Mouse (Mus musculus): ENCODE measurements around the gene Adamtsl1.

The Adamtsl1 gene

DNA sequence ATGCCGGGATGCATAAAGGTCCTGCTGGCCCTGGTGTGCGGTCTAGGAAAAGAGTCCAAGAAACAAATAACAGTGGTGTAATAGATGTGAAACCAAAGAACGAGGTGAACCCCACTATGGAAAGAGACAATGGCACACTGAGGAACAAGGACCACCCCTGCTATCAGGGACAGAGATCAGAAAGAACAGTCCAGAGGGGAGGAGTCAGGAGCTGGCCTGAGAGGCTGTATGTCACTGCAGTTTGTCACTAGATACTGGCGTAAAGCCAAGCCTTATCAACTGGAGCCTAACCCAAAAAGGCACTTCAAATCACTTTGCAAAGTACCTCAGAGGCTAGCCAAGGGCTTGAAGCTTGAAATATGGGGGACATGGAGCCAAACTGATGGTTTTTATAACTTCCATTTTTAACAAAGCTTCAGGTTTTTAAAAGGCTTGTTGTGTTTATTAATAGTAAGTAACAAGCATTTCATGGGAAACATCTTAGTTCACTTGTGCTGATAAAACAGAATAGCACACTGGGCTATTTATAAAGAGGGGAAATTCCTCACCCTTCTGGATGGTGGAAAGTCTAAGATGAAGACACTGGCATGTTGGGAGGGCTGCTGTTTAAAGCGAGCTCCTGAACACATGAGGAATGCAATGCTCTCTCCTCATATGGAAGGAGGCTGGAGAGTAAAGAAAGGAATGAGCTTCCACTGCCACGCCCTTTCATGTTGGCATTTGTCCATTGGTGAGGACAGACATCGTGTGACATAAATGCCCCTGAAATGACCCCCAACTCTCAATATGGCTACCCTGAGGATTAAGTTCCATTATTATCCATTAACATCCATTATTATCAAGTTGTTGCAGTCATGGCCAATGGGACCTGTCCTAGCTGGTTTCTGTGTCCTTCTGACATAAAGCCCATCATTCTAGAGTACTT is 797.1 kb downstream of the Adamtsl1 start:
- DNase-seq (ENCODE audit: low spot score in 2 of 2): no peak

DNA sequence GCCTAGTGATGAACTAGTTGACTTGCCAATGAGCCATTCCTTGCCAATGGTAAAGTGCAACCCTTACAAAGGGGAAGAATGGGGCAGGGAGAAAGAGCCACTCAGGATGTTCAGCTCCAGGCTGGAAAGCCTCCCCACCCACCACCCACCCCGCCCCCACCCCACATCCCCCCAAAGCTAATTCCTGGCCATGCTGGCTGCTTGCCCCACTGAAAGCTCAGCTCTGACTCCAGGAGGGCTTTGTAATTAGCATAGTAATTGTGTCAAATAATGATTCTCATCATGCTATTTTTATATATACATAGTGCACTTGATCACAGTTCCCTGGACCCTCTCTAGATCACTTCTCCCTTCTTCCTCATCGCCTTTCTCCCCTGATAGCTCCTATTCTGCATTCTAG is 798.4 kb downstream of the Adamtsl1 start:
- DNase-seq (ENCODE audit: low spot score in 2 of 2): no peak

DNA sequence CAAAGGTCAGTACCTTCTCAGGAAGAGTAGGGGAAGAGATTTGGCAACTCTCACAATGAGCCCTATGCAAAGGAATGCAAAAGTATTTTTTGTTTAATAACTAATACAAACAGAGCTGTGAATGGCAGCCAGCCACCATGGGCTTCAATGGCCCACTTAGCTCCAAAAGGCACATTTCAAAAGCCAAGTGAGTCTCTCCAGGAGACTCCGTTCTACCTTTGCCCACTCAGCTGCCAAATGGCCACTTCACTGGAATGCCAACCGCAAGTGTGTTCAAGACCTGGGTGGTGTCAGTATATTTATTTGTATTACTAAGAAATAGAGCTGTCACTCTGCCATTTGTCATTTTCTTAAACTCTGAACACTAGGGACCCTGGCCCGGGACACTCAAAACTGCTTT is 800.5 kb downstream of the Adamtsl1 start:
- no peak for DNase-seq (ENCODE audit: low spot score in 2 of 2)

DNA sequence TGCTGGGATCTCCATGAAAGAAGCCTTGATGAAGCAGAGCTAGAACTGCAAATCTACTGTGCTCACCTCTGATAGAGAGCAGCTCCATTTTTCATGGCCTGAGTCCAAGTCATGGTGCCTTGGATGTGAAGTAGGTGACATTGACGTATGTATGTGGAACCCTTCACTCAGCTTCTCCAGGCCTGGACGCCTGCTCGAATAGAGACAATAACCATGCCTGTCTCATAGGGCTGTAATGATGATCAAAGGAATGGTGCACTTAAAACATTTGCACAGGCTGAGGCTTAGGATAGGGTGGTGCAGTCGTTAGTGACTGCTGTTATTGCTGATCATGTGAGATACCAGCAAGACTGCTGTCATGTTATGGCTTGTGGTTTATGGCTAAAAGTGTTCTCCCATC is 801.1 kb downstream of the Adamtsl1 start:
- no peak for DNase-seq (ENCODE audit: low spot score in 2 of 2)

DNA sequence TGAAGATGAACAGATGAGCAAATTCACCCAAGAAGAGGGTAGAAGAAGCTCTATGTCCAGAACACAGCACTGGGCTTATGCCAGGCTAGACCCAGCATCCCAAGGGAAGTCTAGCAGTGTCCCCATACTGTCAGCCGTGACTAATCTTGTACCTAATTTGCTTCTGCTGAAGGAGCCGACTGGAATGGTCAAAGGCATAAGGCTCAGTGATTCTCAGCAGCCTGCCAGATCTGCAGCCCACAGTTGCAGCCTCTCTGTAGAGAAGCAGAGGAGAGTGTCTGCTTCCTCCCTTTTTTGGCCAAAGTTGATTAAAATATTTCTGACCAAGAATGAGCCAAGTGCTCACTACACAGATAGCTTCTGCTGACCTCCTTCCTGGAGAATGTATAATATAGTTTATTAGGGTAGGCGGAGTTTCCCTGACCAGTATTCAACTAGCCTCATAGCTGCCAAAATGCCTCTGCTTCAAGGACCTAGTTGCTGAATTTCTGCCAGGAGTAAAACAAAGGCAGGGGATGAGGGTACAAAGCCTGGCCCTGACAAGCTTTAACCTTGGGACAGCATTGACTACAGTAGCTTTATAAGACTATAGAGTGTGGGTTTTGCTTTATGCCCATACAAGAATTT is 804.1 kb downstream of the Adamtsl1 start:
- DNase-seq (ENCODE audit: low spot score in 2 of 2): no peak

DNA sequence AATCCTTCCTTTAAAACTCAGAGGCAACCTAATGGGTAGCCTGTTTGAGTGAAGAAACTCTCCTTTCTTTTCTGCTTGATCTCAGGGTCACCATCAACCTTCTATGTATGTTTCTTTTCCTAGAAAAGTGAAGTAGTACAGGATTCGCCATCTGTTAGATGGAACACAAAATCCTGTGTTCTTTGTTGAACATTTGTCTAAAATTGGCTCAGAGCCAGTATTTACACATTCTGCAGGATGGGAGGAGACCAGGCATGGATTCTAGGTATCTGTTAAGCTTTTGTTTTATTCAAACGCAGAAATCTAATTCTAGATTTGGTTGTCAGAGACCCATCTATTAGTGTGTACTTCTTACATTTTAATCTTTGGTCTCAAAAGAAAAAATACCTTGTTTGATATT is 811.4 kb downstream of the Adamtsl1 start:
- no peak for DNase-seq (ENCODE audit: low spot score in 2 of 2)

DNA sequence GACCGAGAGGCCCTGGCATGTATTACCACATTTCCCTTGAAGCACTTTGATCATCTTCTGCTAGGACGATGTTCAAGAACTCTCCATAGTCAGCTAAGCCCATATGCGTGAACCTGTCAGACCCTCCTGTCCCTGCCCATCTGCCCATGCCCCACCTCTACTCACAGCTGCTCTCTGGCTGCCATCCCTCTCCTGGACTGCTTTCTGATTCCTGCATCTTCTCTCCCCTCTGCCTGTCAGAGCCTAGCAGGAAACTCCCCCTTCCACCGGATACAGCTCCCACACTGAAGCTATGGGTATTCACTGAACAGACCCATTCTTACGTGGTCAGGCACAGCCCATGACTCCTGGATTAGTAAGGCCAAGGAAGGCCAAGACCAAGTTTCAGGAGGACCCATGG is 812.0 kb downstream of the Adamtsl1 start:
- no peak for DNase-seq (ENCODE audit: low spot score in 2 of 2)

DNA sequence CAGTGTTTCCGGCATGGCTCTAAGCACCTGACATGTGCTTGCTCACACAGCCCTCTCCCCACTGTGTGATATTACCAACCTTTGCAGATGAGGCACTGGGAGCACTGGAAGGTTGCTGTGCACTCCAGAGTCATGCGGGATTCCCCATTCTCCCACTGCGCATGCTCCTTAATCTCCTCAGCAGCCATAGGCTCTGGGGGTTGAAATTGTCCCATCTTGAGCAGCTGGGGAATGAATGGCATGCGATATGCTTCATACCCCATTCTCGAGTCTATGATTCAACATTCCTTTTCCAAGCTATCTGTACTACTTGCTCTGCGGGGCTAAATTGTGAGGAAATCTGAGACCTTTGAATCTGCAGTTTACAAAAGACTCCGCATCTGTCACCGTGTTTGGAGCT is 812.7 kb downstream of the Adamtsl1 start:
- DNase-seq (ENCODE audit: low spot score in 2 of 2): no peak

DNA sequence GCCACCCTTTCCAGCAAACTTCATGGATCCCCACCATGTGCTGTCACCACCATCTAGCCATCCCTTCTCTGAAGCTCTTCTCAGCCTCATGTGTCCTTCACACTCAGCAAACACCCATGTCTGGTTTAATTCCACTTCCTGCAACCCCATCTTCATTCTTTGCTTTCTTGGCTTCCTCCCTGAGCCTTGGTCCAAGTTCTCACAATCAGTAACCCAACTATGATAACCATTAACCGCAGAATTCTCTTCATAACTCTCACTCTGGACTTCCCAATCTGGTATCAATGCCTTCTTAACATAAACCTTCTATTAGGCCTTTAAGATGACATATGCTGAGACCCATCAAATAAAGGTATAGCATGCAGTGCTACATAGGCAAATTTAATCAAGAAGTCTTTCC is 815.5 kb downstream of the Adamtsl1 start:
- no peak for DNase-seq (ENCODE audit: low spot score in 2 of 2)

DNA sequence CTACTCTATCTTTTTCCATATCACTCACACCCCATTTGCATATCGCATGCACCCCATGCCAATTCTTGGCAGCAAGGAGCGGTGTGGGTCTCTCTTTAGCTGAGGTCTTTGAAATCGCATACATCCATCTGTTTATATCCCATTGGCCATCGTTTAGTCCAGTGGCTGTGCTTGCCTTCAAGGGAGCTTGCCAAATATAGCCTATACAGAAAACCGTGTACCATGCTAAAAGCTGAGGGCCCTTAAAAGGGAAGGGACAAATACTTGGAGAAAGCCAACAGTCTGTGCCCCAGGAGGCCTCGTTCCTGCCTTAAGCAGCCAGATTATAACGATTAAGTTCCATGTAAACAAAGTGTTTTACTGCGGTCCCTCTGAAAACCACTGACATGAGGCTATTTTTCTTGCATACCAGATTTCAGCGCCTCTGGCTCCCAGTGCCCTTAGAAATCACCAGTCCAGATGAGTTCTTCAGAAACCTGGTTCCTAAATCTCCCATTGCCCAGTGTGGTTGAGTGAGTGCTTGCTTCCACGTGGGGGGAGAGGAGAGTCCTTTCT is 822.0 kb downstream of the Adamtsl1 start:
- DNase-seq (ENCODE audit: low spot score in 2 of 2): no peak

DNA sequence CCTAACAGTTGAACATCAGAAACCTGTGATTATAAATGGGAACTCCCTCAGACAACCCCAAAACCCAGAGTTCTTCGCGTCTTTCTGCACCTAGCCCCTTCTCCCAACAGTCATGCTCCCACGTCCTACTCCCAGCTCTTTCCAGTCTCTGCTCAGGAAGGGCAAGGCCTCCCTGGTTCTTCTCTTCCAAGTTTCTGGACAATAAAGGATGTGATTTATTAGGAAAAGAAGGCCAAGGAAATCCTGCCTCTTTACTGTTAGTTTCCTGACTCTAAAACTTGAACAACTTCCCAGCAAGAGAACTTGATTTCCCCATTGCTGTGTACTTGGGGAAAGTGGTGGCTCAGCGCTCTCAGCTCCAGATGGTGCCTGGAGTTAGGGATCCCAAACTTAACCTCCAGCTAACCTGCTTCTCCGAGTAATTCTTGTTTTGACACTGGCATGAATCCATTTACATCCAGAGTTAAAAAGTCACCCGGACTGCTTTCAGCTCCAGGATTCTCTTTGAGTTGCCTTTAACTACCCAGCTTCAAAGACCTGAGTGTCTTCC is 823.3 kb downstream of the Adamtsl1 start:
- DNase-seq (ENCODE audit: low spot score in 2 of 2): no peak

DNA sequence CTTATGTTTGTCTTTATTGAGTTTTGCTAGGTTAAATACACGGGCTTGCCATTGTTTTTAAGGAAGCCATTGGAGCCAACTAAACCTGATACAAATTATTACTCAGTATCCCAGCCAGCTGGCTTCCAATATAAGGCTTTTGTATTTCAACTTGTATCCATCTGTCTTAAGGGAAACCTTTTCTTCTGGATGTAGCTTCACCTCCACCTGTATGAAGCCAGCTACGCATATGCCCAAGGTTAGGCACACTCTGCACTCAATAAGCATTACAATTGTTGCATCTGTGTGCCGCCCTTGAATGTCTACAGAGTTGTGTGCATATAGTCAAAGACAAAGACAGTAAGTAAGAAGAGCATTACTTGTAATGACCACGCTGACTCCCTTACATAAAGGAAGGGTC is 835.4 kb downstream of the Adamtsl1 start:
- no peak for DNase-seq (ENCODE audit: low spot score in 2 of 2)

DNA sequence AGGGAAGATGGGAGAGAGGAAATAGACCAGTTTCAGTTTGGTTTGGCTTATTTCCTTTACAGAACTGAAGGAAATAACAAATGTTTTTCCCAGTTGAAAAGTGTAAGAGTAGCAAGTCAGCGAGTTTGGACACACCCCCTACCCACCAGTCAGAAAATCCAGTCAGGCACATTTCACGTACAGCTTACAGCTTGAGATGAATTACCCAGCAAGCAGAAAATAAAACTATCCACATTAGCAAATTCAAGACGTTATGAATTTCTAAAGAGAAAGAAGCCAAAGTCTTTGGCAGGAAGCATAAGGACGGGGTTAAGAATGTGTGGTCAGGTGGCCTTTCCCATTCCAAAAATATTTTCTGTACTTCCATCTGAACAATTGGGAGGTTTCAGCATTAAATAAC is 838.1 kb downstream of the Adamtsl1 start:
- DNase-seq (ENCODE audit: low spot score in 2 of 2): no peak

DNA sequence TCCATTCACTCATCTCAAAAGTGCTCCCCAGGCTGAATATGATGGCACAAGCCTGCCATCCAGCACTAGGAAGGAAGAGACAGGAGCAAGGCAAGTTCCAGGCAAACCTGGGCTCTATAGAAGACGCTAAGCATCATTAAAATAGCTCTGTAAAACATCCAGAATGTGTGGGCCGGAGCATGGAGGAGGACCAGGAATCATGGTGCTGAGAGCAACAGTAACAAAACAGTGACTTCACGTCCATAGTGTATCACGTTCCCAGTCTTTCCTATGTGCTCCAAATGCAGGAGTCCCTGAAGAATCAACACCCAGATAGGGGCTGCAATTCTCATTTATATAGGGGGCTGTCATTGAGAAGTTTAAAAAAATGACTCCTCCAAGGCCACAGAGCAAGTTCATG is 839.6 kb downstream of the Adamtsl1 start:
- DNase-seq (ENCODE audit: low spot score in 2 of 2): no peak

DNA sequence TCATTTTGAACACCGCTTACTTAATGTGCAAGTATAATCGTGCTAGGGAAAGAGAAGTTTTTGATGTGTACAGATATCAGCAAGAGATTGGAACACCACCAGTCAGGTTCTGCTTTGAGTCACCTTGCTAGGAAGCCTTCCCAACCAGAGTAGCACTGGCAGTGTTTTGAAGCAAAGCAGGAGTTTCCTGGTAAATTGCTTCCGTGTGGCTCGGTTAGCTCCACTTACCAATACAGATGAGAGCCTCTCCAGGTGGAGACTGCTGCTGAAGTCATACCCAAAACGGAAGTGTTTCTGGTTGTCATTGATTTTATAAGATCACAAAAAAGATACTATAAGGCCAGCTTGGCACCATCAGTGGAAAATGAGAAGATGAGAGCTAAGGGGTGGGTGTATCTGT is 845.4 kb downstream of the Adamtsl1 start:
- no peak for DNase-seq (ENCODE audit: low spot score in 2 of 2)

DNA sequence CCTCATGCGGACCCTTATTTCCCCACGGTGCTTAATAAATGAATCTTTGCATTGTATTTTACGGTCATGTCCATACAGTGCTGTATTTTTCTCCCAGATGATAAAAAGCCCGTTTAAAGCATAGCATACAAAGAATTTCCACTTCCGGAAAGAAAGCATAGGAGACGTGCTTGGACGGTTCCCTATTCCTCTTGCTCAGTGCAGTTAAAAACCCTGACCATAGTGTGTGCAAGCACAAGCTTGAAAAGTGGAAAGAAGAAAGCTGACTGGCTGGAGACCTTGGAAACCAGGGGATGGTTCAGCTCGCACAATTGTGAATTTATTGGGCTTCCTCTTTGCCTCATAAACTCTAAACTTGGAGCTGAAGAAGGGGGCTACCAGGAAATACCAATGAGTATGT is 855.1 kb downstream of the Adamtsl1 start:
- DNase-seq (ENCODE audit: low spot score in 2 of 2): no peak

DNA sequence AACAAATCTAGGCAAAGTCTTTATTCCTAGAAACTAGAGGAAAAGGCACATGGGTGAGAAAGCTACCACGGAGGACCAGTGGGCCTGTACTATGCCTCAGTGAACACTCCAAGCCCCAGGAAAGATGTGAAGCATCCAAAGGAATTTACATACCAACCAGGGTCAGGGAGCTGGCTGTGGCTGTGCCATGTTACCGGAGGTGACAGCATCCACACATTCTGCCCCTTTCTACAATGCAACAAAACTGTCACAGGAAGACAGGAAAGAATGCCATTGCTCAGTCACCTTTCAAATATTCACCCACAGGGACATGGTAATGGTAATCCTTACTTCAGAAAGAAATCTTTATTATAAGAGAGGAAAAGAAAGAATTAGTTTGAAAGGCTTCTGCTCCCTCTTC is 859.2 kb downstream of the Adamtsl1 start:
- no peak for DNase-seq (ENCODE audit: low spot score in 2 of 2)

DNA sequence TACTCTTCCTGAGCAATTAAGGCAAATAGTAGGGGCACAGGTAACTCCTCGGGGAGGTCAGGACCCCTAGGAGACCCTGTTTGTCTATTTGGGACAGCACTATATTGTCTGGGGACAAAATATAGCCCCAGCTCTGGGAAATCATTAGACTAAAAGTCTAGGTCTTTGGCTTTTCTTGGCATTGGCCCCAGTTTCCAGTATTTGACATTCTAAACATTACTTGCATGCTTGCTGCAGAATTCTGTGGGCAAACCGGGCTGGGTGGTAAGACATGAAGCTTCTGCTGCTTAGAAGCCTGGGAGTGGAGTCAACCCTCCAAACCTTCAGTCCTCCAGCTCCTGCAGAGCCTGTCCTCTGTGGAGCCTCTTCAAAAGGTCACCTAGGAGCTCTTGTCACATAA is 869.2 kb downstream of the Adamtsl1 start:
- no peak for DNase-seq (ENCODE audit: low spot score in 2 of 2)

DNA sequence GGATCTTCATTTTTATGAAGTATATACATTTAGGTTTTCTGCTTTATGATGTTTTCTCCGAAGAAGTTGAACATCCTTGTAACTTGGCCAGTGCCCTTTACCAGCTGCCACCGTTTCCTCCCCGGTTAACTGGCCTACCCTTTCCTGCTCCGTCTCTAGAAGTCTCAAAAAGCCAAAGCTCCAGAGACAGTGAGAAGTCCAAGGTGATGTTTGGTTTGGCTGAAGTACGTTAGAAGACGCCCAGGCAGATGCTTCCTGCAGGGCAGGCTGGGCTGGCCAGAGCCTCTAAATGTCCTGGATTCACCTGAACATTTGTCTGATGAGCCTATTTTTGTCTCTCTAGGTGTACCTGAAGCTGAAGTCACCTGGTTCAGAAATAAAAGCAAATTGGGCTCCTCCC is 871.1 kb downstream of the Adamtsl1 start:
- DNase-seq (ENCODE audit: low spot score in 2 of 2): no peak

DNA sequence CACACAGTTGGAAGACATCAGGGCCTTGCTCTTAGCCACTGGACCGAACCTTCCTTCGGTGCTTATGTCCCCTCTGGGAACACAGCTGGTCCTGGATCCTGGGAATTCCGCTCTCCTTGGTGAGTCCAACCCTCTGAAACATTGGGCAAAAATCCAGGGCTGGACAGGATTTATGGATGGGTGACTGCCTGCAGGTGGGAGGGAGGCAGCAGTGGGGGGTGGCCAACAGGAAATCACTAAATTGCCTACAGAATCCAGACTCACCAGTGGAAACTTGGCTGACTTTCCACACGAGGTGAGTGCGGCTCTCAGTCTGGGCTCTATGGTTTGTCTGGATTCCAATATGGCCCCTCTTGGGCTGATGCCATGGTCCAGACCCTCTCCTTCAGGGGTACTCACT is 874.5 kb downstream of the Adamtsl1 start:
- DNase-seq (ENCODE audit: low spot score in 2 of 2): no peak

DNA sequence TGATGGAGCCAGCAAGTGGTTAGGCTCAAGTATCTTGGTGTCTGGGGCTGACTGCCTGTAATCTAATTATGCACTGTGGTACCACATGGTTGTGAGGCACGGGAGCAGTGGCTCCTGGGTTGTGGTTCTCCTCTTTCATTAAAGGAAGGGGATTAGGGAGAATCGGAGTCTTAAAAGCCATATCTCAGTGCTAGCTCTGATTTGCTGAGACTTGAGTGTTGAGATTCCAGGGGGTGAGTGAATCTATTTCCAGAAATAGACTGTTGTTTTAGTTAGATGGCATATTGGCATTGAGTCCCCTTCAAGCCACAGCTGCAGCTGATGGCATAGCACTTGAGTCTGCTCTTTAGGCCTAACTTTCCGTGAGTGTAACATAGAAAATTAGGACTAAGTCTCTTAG is 877.2 kb downstream of the Adamtsl1 start:
- DNase-seq (ENCODE audit: low spot score in 2 of 2): no peak

DNA sequence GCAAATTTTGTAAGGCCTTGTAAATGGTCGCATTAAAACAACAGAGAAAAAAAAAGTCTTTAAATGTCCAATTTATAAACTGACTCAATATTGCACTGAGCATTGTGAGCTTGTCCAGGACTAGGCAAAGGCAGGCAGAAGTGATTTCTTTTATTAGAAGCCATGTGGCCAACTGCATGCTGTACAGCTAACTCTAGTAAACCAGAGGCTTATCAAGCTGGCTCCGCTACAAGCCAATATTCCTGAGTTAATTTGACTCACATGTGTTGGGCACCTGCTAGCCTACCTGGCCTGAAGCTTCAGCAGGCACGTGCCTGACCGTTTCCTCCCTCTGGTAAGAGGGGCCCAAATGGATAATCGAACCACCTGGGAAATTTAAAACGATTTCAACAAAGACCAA is 881.7 kb downstream of the Adamtsl1 start:
- no peak for DNase-seq (ENCODE audit: low spot score in 2 of 2)
